Mouse (Mus musculus) adrenal gland, postnatal 14 days (tissue): Measurements from ENCODE around the gene Bri3bp. TPM values are rescaled to one million over a fixed set of nuclear protein-coding genes. Genes with fewer than 3 reads are reported as not detected.

Source experiments
- microRNA-seq, 2 experiments: library from miRNA; unstranded; fragments of <30 nt; microRNA quantifications; one replicate each; pipeline ENCODE4 v1.2.0; 2021
- total RNA-seq: library from RNA; stranded (reverse); gene quantifications from 2 replicates; pipeline ENCODE4 v1.2.3, GENCODE M21; 2021

Bri3bp gene
- total RNA-seq, 1 experiment from 2014 or later, result 24.0 TPM

Small RNAs within 50 kb of the gene (microRNA-seq; reads per million reads assigned to microRNA genes)
- 0 reads per million in 2 experiments for gene Gm27551

Other genes starting within 250 kb of the Bri3bp start
- 1,757 and 2,166 TPM in 2 replicates for gene Scarb1, start 100.5 kb upstream of the Bri3bp start, total RNA-seq
- 0.26 and 0.49 TPM in 2 replicates for gene Gm10382, start 52.2 kb upstream of the Bri3bp start, total RNA-seq
- 1,142 and 1,189 TPM in 2 replicates for gene Ubc, start 51.4 kb upstream of the Bri3bp start, total RNA-seq
- 14.6 and 15.7 TPM in 2 replicates for gene Dhx37, start 7.4 kb upstream of the Bri3bp start, total RNA-seq
- 25.4 and 27.3 TPM in 2 replicates for gene Aacs, start 34.2 kb downstream of the Bri3bp start, total RNA-seq
- 0.74 and 1.4 TPM in 2 replicates for gene Tmem132b, start 90.2 kb downstream of the Bri3bp start, total RNA-seq